Mouse (Mus musculus) megakaryocyte progenitor cell, adult 5-6 weeks (primary cell): ENCODE measurements at regions not wholly inside any gene's neighbourhood (a gene's known extent, or its start where the extent isn't known, plus 50 kb on each side); places are given as distances from the start of the nearest gene placed in this dataset.
"Not testable (repeated sequence)": the region's sequence is repeated elsewhere in the genome, so short reads cannot be mapped to it uniquely, and the experiment has no call there.

Source experiments
- ATAC-seq: replicated peaks from 2 replicates; pipeline ENCODE4 v1.8.0; 2016; ENCODE audit warnings: mild to moderate bottlenecking, moderate TSS enrichment, inconsistent platforms; ENCODE audit not compliant: poor library complexity

- no peak for ATAC-seq
Measured at GRCm38 (mm10) chr6:144940871-144941380, 135.1 kb downstream of the Bcat1 start.

GRCm38 (mm10) chr6:144938613-144939236 is 137.3 kb downstream of the Bcat1 start:
- no peak for ATAC-seq

- no peak for ATAC-seq
Measured at GRCm38 (mm10) chr6:144937211-144937610, 138.8 kb downstream of the Bcat1 start.

GRCm38 (mm10) chr6:144933722-144934235 is 142.2 kb downstream of the Bcat1 start:
- ATAC-seq, result no peak

GRCm38 (mm10) chr6:144932402-144932801 is 143.6 kb downstream of the Bcat1 start:
- no peak for ATAC-seq

GRCm38 (mm10) chr6:144929959-144930358 is 146.0 kb downstream of the Bcat1 start:
- ATAC-seq, result no peak

GRCm38 (mm10) chr6:144929262-144929855 is 146.6 kb downstream of the Bcat1 start:
- ATAC-seq, result no peak

GRCm38 (mm10) chr6:144927599-144927998 is 145.8 kb upstream of the Sox5 start:
- ATAC-seq, result no peak

GRCm38 (mm10) chr6:144922762-144923161 is 141.0 kb upstream of the Sox5 start:
- ATAC-seq, result no peak

- peak; percentile 55 for ATAC-seq
Measured at GRCm38 (mm10) chr6:144919750-144920149, 138.0 kb upstream of the Sox5 start.

- ATAC-seq, result peak; percentile 93
Measured at GRCm38 (mm10) chr6:144917128-144917527, 135.4 kb upstream of the Sox5 start.

GRCm38 (mm10) chr6:144911781-144912180 is 130.0 kb upstream of the Sox5 start:
- ATAC-seq, result no peak

GRCm38 (mm10) chr6:144910392-144910791 is 128.6 kb upstream of the Sox5 start:
- ATAC-seq, result no peak

GRCm38 (mm10) chr6:144908646-144909045 is 126.9 kb upstream of the Sox5 start:
- ATAC-seq, result no peak

GRCm38 (mm10) chr6:144903156-144903555 is 121.4 kb upstream of the Sox5 start:
- peak; percentile 24 for ATAC-seq

GRCm38 (mm10) chr6:144902267-144902995 is 120.7 kb upstream of the Sox5 start:
- peak; percentile 69 for ATAC-seq

- ATAC-seq, result peak; percentile 83
Measured at GRCm38 (mm10) chr6:144901825-144902224, 120.0 kb upstream of the Sox5 start.

GRCm38 (mm10) chr6:144900858-144901257 is 119.1 kb upstream of the Sox5 start:
- ATAC-seq, result not testable (repeated sequence)

- ATAC-seq, result no peak
Measured at GRCm38 (mm10) chr6:144897526-144897925, 115.7 kb upstream of the Sox5 start.

- ATAC-seq, result peak; percentile 31; the same call in 1 of the 2 replicates
Measured at GRCm38 (mm10) chr6:144890914-144891313, 109.1 kb upstream of the Sox5 start.

- ATAC-seq, result no peak
Measured at GRCm38 (mm10) chr6:144890166-144890565, 108.4 kb upstream of the Sox5 start.

GRCm38 (mm10) chr6:144883117-144883516 is 101.3 kb upstream of the Sox5 start:
- no peak for ATAC-seq
